Mouse (Mus musculus): ENCODE measurements around the gene Tfdp2. TPM values are rescaled to one million over a fixed set of nuclear protein-coding genes. Genes with fewer than 3 reads are reported as not detected.

Tfdp2 gene
- polyA plus RNA-seq, 1 experiment from 2014 or later: 61.4 TPM

- Histone ChIP-seq H3K4me1 (no peaks in the 10 kb centered on the region), H3K36me3 (replicated peaks) (peaks cover 23% of the 10 kb centered on the region), H3K9me3 (no peaks in the 10 kb centered on the region), H3K27me3 (replicated peaks; ENCODE audit: low read depth, poor library complexity, severe bottlenecking) (no peaks in the 10 kb centered on the region), H3K27ac (replicated peaks) (no peak overlapping the region), H3K4me3 (no peak overlapping the region)
- DNase-seq (ENCODE audit: low spot score): no peak
- 90% methylated on average over 2 of the region's 2 CpGs for WGBS
These were observed 73.7 kb downstream of the Tfdp2 start for GRCm38 (mm10) chr9:96269726-96270125.

GRCm38 (mm10) chr9:96275543-96275942 is 79.5 kb downstream of the Tfdp2 start:
- Histone ChIP-seq H3K4me3 (no peak overlapping the region), H3K4me1 (no peaks in the 10 kb centered on the region), H3K27me3 (replicated peaks; ENCODE audit: low read depth, poor library complexity, severe bottlenecking) (no peaks in the 10 kb centered on the region), H3K36me3 (replicated peaks) (peaks cover 53% of the 10 kb centered on the region), H3K27ac (replicated peaks) (no peak overlapping the region), H3K9me3 (no peaks in the 10 kb centered on the region)
- no peak for DNase-seq (ENCODE audit: low spot score)

GRCm38 (mm10) chr9:96281497-96281896 is 85.4 kb downstream of the Tfdp2 start:
- Histone ChIP-seq H3K4me1 (no peaks in the 10 kb centered on the region), H3K27ac (replicated peaks) (no peak overlapping the region), H3K27me3 (replicated peaks; ENCODE audit: low read depth, poor library complexity, severe bottlenecking) (no peaks in the 10 kb centered on the region), H3K36me3 (replicated peaks) (peaks cover 32% of the 10 kb centered on the region), H3K9me3 (no peaks in the 10 kb centered on the region), H3K4me3 (no peak overlapping the region)
- 64% methylated on average over 3 of the region's 3 CpGs for WGBS
- no peak for DNase-seq (ENCODE audit: low spot score)

- WGBS: 80% methylated on average over 3 of the region's 3 CpGs
- no peaks in the 10 kb centered on the region for H3K27me3 ChIP-seq (replicated peaks; ENCODE audit: low read depth, poor library complexity, severe bottlenecking)
- H3K27ac ChIP-seq (replicated peaks): no peak overlapping the region
- no peak overlapping the region for H3K4me3 ChIP-seq
- no peaks in the 10 kb centered on the region for H3K9me3 ChIP-seq
- DNase-seq (ENCODE audit: low spot score): no peak
- no peaks in the 10 kb centered on the region for H3K4me1 ChIP-seq
- H3K36me3 ChIP-seq (replicated peaks): peaks cover 35% of the 10 kb centered on the region
These were observed 86.0 kb downstream of the Tfdp2 start for GRCm38 (mm10) chr9:96282082-96282481.

DNA sequence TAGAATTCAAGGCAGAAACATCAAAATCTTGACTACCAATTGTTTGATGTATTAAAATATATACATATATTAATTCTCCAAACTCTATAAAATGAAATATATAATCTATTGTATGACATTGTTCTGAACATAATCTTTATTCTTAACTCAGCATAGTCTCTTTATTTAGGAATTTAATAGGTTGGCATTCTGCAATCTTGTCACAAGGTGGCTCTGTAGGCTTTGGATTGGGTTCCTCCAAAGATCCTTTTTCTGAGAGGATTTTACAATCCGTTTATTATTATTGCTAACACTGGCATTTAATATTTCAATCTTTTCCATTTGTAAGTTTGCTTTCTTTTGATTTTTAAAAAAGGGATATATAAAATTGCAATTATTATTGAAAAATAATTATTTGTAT is 88.8 kb downstream of the Tfdp2 start:
- WGBS: 38% methylated on average over 1 of the region's 1 CpGs

DNA sequence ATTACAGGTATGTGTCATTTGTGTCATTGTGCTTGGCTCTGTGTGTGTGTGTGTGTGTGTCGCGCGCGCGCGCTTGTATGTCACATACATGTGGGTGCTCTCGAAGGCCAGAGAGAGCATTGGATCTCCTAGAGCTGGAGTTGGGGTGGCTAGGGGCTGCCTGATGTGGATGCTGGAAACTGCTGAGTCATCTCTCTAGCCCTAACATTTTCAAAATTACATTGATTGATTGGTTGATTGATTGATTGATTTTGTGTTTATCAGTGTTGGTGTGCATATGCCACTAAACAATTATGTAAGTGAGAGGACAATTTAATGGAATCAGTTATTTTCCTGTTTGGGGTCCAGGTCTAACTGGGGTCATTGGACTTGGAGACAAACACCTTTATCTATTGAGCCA is 96.1 kb downstream of the Tfdp2 start:
- no peaks in the 10 kb centered on the region for H3K9me3 ChIP-seq
- no peaks in the 10 kb centered on the region for H3K4me1 ChIP-seq
- no peak overlapping the region for H3K27ac ChIP-seq (replicated peaks)
- H3K36me3 ChIP-seq (replicated peaks): peaks cover 80% of the 10 kb centered on the region
- no peak overlapping the region for H3K4me3 ChIP-seq
- no peaks in the 10 kb centered on the region for H3K27me3 ChIP-seq (replicated peaks; ENCODE audit: low read depth, poor library complexity, severe bottlenecking)
- no peak for DNase-seq (ENCODE audit: low spot score)
- 95% methylated on average over 7 of the region's 7 CpGs for WGBS

More for the DNA sequence above, 88.8 kb downstream of the Tfdp2 start:
- no peak overlapping the region for H3K27ac ChIP-seq (replicated peaks)
- H3K4me1 ChIP-seq: no peaks in the 10 kb centered on the region
- H3K4me3 ChIP-seq: no peak overlapping the region
- H3K9me3 ChIP-seq: no peaks in the 10 kb centered on the region
- no peaks in the 10 kb centered on the region for H3K27me3 ChIP-seq (replicated peaks; ENCODE audit: low read depth, poor library complexity, severe bottlenecking)
- H3K36me3 ChIP-seq (replicated peaks): peaks cover 40% of the 10 kb centered on the region
- no peak for DNase-seq (ENCODE audit: low spot score)

- peaks cover 95% of the 10 kb centered on the region for H3K36me3 ChIP-seq (replicated peaks)
- H3K9me3 ChIP-seq: no peaks in the 10 kb centered on the region
- 97% methylated on average over 3 of the region's 3 CpGs for WGBS
These were observed 103.4 kb downstream of the Tfdp2 start for GRCm38 (mm10) chr9:96299324-96300008.

DNA sequence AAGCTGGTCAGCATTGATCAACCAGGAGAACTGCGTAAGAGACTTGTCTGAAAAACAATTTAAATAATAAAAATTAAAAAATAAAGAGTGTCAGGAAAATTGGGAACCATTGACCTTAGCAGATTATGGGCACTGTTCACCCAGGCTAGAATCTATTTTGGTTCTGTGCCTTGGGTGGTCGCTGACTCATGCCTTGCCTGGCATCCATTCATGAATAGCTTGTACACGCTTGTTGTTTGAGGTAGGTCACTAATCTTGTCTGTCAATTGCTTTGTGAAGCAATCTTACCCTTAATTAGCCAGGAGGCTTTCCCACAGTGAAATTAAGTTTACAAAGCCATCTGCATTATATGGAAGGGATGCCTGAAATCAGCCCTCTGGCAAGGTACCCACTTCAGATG is 112.7 kb downstream of the Tfdp2 start:
- H3K9me3 ChIP-seq: peaks cover 5% of the 10 kb centered on the region; the same call in 1 of the 2 replicates
- H3K36me3 ChIP-seq (replicated peaks): peaks cover 100% of the 10 kb centered on the region
- H3K4me3 ChIP-seq: no peak overlapping the region
- no peaks in the 10 kb centered on the region for H3K27me3 ChIP-seq (replicated peaks; ENCODE audit: low read depth, poor library complexity, severe bottlenecking)
- no peaks in the 10 kb centered on the region for H3K4me1 ChIP-seq
- H3K27ac ChIP-seq (replicated peaks): no peak overlapping the region
- DNase-seq (ENCODE audit: low spot score): no peak
- WGBS: 80% methylated on average over 3 of the region's 3 CpGs

More at GRCm38 (mm10) chr9:96299324-96300008, 103.4 kb downstream of the Tfdp2 start:
- Histone ChIP-seq H3K4me1 (no peaks in the 10 kb centered on the region), H3K27me3 (replicated peaks; ENCODE audit: low read depth, poor library complexity, severe bottlenecking) (no peaks in the 10 kb centered on the region), H3K4me3 (no peak overlapping the region), H3K27ac (replicated peaks) (no peak overlapping the region)
- no peak for DNase-seq (ENCODE audit: low spot score)

DNA sequence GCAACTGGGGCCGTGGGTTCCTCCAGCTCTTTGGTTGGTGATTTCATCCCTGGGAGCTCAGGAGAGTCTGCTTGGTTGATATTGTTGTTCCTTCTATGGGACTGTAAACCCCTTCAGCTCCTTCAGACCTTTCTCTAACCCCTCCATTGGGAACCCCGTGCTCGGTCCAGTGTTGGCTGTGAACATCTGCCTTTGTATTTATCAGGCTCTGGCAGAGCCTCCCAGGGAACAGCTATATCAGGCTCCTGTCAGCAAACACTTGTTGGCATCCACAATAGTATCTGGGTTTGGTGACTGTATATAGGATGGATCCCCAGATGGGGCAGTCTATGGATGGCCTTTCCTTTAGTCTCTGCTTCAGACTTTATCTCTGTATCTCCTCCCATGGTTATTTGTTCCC is 116.0 kb downstream of the Tfdp2 start:
- Histone ChIP-seq H3K9me3 (no peaks in the 10 kb centered on the region), H3K36me3 (replicated peaks) (peaks cover 100% of the 10 kb centered on the region), H3K4me3 (no peak overlapping the region), H3K27me3 (replicated peaks; ENCODE audit: low read depth, poor library complexity, severe bottlenecking) (no peaks in the 10 kb centered on the region), H3K27ac (replicated peaks) (no peak overlapping the region), H3K4me1 (no peaks in the 10 kb centered on the region)
- no peak for DNase-seq (ENCODE audit: low spot score)
- 93% methylated on average over 3 of the region's 3 CpGs for WGBS

DNA sequence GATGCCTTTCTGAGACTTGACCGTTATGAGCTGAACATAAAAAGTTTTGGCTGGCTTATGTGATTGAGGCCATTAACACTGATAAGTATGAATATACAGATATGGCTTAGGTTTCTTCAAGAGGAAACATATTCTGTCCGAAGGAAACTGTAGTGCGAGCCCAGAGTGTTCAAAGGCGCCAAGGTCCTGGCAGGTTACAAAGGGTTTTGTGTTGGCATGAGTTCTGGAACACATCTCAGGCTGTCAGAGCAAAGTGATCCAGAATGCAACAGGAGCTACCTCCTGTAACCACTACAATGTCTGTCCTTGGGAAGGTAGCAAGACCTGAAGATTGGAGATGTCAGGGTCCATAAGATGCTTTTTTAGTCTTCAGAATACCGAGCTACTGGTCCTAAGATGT is 123.3 kb downstream of the Tfdp2 start:
- Histone ChIP-seq H3K27ac (replicated peaks) (no peak overlapping the region), H3K27me3 (replicated peaks; ENCODE audit: low read depth, poor library complexity, severe bottlenecking) (no peaks in the 10 kb centered on the region), H3K9me3 (no peaks in the 10 kb centered on the region), H3K4me1 (0 out of 2 replicates have a peak, but pooled peaks cover 3% of the 10 kb centered on the region), H3K4me3 (no peak overlapping the region), H3K36me3 (replicated peaks) (peaks cover 85% of the 10 kb centered on the region)
- no peak for DNase-seq (ENCODE audit: low spot score)
- 95% methylated on average over 5 of the region's 5 CpGs for WGBS

DNA sequence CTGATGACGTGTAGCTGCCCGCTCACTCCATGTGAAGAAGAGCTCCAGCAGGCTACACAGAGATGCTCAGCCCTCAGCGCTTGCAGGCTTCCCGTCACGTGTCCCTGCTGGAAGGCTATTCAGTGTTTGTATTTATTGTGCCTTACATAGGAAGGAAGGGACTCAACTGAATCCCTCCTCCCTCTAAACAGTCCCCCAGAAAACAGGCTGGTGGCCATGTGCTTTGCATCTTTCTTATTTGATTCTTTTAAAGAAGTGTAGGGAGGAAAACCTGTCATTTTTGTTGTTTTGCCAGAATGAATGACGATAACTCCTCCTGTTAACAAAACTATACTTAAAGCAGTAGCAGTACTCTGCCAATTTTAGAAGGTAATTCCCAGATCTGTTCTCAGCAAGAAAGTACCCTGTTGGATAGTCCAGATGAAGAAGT is 124.5 kb downstream of the Tfdp2 start:
- 89% methylated on average over 6 of the region's 6 CpGs for WGBS
- no peaks in the 10 kb centered on the region for H3K9me3 ChIP-seq
- 0 out of 2 replicates have a peak, but pooled peaks cover 8% of the 10 kb centered on the region for H3K4me1 ChIP-seq
- no peak overlapping the region for H3K27ac ChIP-seq (replicated peaks)
- H3K36me3 ChIP-seq (replicated peaks): peaks cover 79% of the 10 kb centered on the region
- no peak for DNase-seq (ENCODE audit: low spot score)
- H3K27me3 ChIP-seq (replicated peaks; ENCODE audit: low read depth, poor library complexity, severe bottlenecking): no peaks in the 10 kb centered on the region
- H3K4me3 ChIP-seq: no peak overlapping the region

GRCm38 (mm10) chr9:96322411-96323152 is 126.5 kb downstream of the Tfdp2 start:
- Histone ChIP-seq H3K27me3 (replicated peaks; ENCODE audit: low read depth, poor library complexity, severe bottlenecking) (no peaks in the 10 kb centered on the region), H3K9me3 (no peaks in the 10 kb centered on the region), H3K36me3 (replicated peaks) (peaks cover 59% of the 10 kb centered on the region), H3K27ac (replicated peaks) (no peak overlapping the region), H3K4me3 (no peak overlapping the region), H3K4me1 (0 out of 2 replicates have a peak, but pooled peaks cover 8% of the 10 kb centered on the region)
- DNase-seq (ENCODE audit: low spot score): no peak
- 92% methylated on average over 15 of the region's 15 CpGs for WGBS

- Histone ChIP-seq H3K4me1 (0 out of 2 replicates have a peak, but pooled peaks cover 8% of the 10 kb centered on the region), H3K36me3 (replicated peaks) (peaks cover 44% of the 10 kb centered on the region), H3K4me3 (no peak overlapping the region), H3K27me3 (replicated peaks; ENCODE audit: low read depth, poor library complexity, severe bottlenecking) (no peaks in the 10 kb centered on the region), H3K9me3 (no peaks in the 10 kb centered on the region), H3K27ac (replicated peaks) (no peak overlapping the region)
- no peak for DNase-seq (ENCODE audit: low spot score)
- 73% methylated on average over 4 of the region's 4 CpGs for WGBS
These were observed 128.4 kb downstream of the Tfdp2 start for GRCm38 (mm10) chr9:96324502-96324901.
